ENCODE assay signal across 9 mouse cellular contexts in the genomic region with DNA sequence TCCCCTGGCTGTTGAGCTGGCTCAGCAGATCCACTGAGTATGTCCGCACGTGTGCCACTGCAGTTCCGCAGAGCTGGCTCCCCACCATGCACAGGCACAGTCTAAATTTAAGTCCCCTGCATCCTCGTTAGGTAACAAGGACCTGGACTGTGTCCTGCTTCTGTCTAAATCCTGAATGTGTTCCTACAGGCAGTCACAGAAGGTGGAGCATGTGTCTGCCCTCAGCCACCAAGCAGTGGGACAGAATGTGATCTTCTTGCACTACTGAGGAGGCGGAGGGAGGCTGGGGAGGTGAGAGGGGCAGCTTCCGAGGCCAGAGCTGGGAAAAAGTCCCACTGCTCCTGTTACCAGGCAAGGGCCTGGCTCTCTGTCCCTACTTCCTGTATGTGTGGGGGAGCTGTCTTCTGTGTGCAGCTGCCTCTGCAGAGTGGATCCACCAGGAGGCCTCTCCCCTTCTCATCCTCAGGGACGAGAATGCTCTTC. TPM values are rescaled to one million over a fixed set of nuclear protein-coding genes. Genes with fewer than 3 reads are reported as not detected.
DNase-seq lines count a peak whose midpoint lies in the region; ATAC-seq and TF ChIP-seq lines count a peak whose summit lies in the region.
"Had no signal": no experiment of that assay in that cellular context is flagged by ENCODE, and none has a peak within 500 bp of the region (broad histone marks: within the 10 kb centered on the region; RNA-seq: fewer than 3 reads in every experiment).

No protein-coding gene starts in this region.

- TF ChIP-seq POLR2A in heart, adult 2 months (IDR thresholded peaks at IDR 0.05; ENCODE audit: insufficient read depth, low read depth, low read length) = no peak

- no peak for DNase-seq in forebrain, postnatal 0 days
- no peak for DNase-seq in forebrain, embryonic 14.5 days (ENCODE audit: low spot score)
- peak; percentile 68 to 79 for DNase-seq in heart, adult 2 months
- DNase-seq in kidney, postnatal 36 days = peak; percentile 39
- DNase-seq in spleen, adult 12 weeks (ENCODE audit: low spot score) = no peak
- no peak for DNase-seq in adrenal gland, adult 2 months
- DNase-seq in spleen, postnatal 14 days (ENCODE audit: low spot score in 2 of 2) = no peak

- H3K27me3 ChIP-seq in forebrain, postnatal 0 days (ENCODE audit: insufficient read depth, low read length) = no peaks in the 10 kb centered on the region
- H3K27me3 ChIP-seq in forebrain, embryonic 14.5 days (replicated peaks; ENCODE audit: control insufficient read depth, insufficient read depth, low read length) = no peaks in the 10 kb centered on the region
- no peaks in the 10 kb centered on the region for H3K27me3 ChIP-seq in heart, adult 2 months (ENCODE audit: control insufficient read depth, insufficient read depth, low read length)

- H3K27ac ChIP-seq in forebrain, postnatal 0 days (ENCODE audit: low read depth, low read length) = no peak overlapping the region
- no peak overlapping the region for H3K27ac ChIP-seq in forebrain, embryonic 14.5 days (ENCODE audit: low read depth, low read length)
- H3K27ac ChIP-seq in brown adipose tissue, adult 24 weeks (replicated peaks; ENCODE audit: low read depth, low read length) = peak overlapping the region; percentile 95
- H3K27ac ChIP-seq in heart, adult 2 months = peak overlapping the region; percentile 90
- H3K27ac ChIP-seq: midbrain, embryonic 12.5 days had no signal

- 54% methylated on average over 7 of the region's 7 CpGs for WGBS in forebrain, postnatal 0 days
- whole genome bisulfite sequencing in forebrain, embryonic 14.5 days = 56% methylated on average over 7 of the region's 7 CpGs
- 17% methylated on average over 7 of the region's 7 CpGs for WGBS in heart, adult 2 months

- H3K4me2 ChIP-seq in forebrain, postnatal 0 days (ENCODE audit: low read depth) = no peak overlapping the region
- no peak overlapping the region for H3K4me2 ChIP-seq in forebrain, embryonic 14.5 days (ENCODE audit: low read length)
- H3K4me2 ChIP-seq: midbrain, embryonic 12.5 days had no signal

- no peaks in the 10 kb centered on the region for H3K79me2 ChIP-seq in heart, adult 2 months (replicated peaks; ENCODE audit: control insufficient read depth, insufficient read depth, low read length)

- H3K4me1 ChIP-seq in forebrain, postnatal 0 days (ENCODE audit: insufficient read depth) = peaks cover 18% of the 10 kb centered on the region
- H3K4me1 ChIP-seq in forebrain, embryonic 14.5 days (ENCODE audit: control insufficient read depth, insufficient read depth, low read length) = peaks cover 15% of the 10 kb centered on the region
- peaks cover 63% of the 10 kb centered on the region for H3K4me1 ChIP-seq in brown adipose tissue, adult 24 weeks (ENCODE audit: control insufficient read depth, insufficient read depth, insufficient read length, low read length)
- peaks cover 46% of the 10 kb centered on the region for H3K4me1 ChIP-seq in heart, adult 2 months (ENCODE audit: control insufficient read depth, insufficient read depth, low read length)

- intact Hi-C loops in heart, adult 2 months (cut with DNase I) = loop anchor here (2.0 to 5.0 kb wide), 3 partner anchors 20 to 38 kb away; no protein-coding TSS in a partner anchor

- peak; percentile 98 for TF ChIP-seq EP300 in heart, adult 2 months (IDR thresholded peaks at IDR 0.05; ENCODE audit: insufficient read depth, low read depth, low read length)

- no peaks in the 10 kb centered on the region for H3K36me3 ChIP-seq in forebrain, postnatal 0 days (ENCODE audit: insufficient read depth)
- H3K36me3 ChIP-seq in forebrain, embryonic 14.5 days (ENCODE audit: control insufficient read depth, insufficient read depth, low read length) = no peaks in the 10 kb centered on the region
- H3K36me3 ChIP-seq in heart, adult 2 months (ENCODE audit: control insufficient read depth, insufficient read depth, low read length) = peaks cover 9% of the 10 kb centered on the region
- H3K36me3 ChIP-seq: midbrain, embryonic 12.5 days had no signal

- H3K9me3 ChIP-seq in forebrain, postnatal 0 days (ENCODE audit: low read length) = no peaks in the 10 kb centered on the region
- no peaks in the 10 kb centered on the region for H3K9me3 ChIP-seq in forebrain, embryonic 14.5 days (replicated peaks; ENCODE audit: control insufficient read depth, low read length)
- H3K9me3 ChIP-seq: midbrain, embryonic 12.5 days had no signal

- H3K9ac ChIP-seq in forebrain, postnatal 0 days = no peak overlapping the region
- no peak overlapping the region for H3K9ac ChIP-seq in forebrain, embryonic 14.5 days (ENCODE audit: low read length)
- H3K9ac ChIP-seq in heart, adult 2 months (ENCODE audit: low read depth, low read length) = peak overlapping the region; percentile 7
- H3K9ac ChIP-seq: midbrain, embryonic 12.5 days had no signal

- peak; percentile 12; the same call in 1 of the 2 replicates for TF ChIP-seq CTCF in forebrain, postnatal 0 days (IDR thresholded peaks at IDR 0.05; ENCODE audit: low read depth)
- TF ChIP-seq CTCF in heart, adult 2 months (IDR thresholded peaks at IDR 0.05) = peak; percentile 49

- ATAC-seq in forebrain, postnatal 0 days = no peak
- no peak for ATAC-seq in forebrain, embryonic 14.5 days

- H3K4me3 ChIP-seq in forebrain, postnatal 0 days (ENCODE audit: low read depth, low read length) = no peak overlapping the region
- H3K4me3 ChIP-seq in forebrain, embryonic 14.5 days (ENCODE audit: low read depth, low read length) = no peak overlapping the region
- H3K4me3 ChIP-seq in brown adipose tissue, adult 24 weeks (ENCODE audit: insufficient read depth, low read depth, low read length) = no peak overlapping the region
- 0 out of 2 replicates have a peak overlapping the region, but pooled peaks have one; percentile 20 for H3K4me3 ChIP-seq in heart, adult 2 months
- H3K4me3 ChIP-seq: midbrain, embryonic 12.5 days had no signal

RNA-seq across cellular contexts. Expression of a gene that starts 57.1 kb away (rescaled TPM):
- total RNA-seq in forebrain, postnatal 0 days (2014; rRNA removed) = 37.0 and 50.5 TPM in 2 replicates
- 30.4 and 31.1 TPM in 2 replicates for polyA plus RNA-seq in forebrain, postnatal 0 days (2015; fragmentation: Nextera tagmentation; extraction: Ambion mirVana)
- polyA plus RNA-seq in forebrain, embryonic 14.5 days (2014; fragmentation: Nextera tagmentation; extraction: Ambion mirVana) = 31.4 and 35.7 TPM in 2 replicates
- polyA plus RNA-seq in brown adipose tissue, adult 24 weeks (2012; ENCODE audit: insufficient read depth, insufficient read length, missing spikeins) = 8.6 and 12.6 TPM in 2 replicates
- 10 to 100 TPM; 19.7 to 22.7 TPM for total RNA-seq in heart, adult 2 months (2021)
- polyA plus RNA-seq in heart, adult 2 months (2012; rRNA removed) = 46.2 and 46.7 TPM in 2 replicates
- total RNA-seq in adrenal gland, adult 2 months (2021) = 10 to 100 TPM; 18.0 to 25.8 TPM
- 119 and 120 TPM in 2 replicates for polyA plus RNA-seq in adrenal gland, adult 2 months (2012; rRNA removed)

Comparison
In these comparisons a context has a peak if more than half of its experiments do, and no peak if none do; other contexts are left out.
1. DNase-seq: peak in heart, adult 2 months (2 of 2) and kidney, postnatal 36 days (2 of 2); none in forebrain, postnatal 0 days (single experiment), forebrain, embryonic 14.5 days (single experiment), spleen, adult 12 weeks (single experiment), adrenal gland, adult 2 months (single experiment) and spleen, postnatal 14 days (0 of 2).
2. H3K27ac ChIP-seq: peak in brown adipose tissue, adult 24 weeks (single experiment) and heart, adult 2 months (single experiment); none in forebrain, postnatal 0 days (single experiment) and forebrain, embryonic 14.5 days (single experiment).